Mouse (Mus musculus) CD8-positive naive resting alpha-beta T cell, adult 2 months (primary cell): ENCODE measurements around the gene Midn.

Experiments
- DNase-seq, 2 experiments: peaks; one replicate each; pipeline ENCODE4 v3.0.0; 2022; ENCODE audit warnings: low read depth in 2 of 2, low spot score in 2 of 2

Gene Midn

DNA sequence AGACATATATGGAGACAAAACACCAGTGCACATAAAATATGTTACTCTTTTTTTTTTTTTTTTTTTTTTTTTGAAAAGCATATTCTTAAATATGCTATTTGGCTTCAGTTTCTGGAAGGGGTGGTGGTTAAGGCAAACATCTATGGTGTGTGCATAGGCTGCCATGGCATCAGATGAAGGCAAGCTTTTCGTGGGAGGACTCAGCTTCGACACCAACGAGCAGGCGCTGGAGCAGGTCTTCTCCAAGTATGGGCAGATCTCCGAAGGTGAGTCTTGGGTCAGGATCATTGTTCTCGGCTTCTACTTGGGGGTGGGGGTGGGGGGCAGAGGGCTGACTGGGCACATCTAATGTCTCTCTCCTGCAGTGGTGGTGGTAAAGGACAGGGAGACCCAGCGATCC lies 21.6 kb downstream of the Midn start:
- DNase-seq, result no peak

DNA sequence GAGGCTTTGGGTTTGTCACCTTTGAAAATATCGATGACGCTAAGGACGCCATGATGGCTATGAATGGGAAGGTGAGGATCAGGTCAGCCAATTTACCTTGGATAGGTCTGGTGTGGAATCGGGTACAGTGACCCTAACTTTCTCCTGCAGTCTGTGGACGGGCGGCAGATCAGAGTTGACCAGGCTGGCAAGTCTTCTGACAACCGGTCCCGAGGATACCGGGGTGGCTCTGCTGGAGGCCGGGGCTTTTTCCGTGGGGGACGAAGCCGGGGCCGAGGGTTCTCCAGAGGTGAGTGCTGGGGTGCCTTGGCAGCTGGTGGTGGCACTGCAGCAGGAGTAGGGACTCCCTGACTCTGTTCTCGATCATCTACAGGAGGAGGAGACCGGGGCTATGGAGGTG lies 22.0 kb downstream of the Midn start:
- no peak for DNase-seq

GRCm38 (mm10) chr10:80170601-80171021 lies 22.5 kb downstream of the Midn start:
- DNase-seq, result no peak

- DNase-seq, result no peak
Observed at GRCm38 (mm10) chr10:80171252-80171651, 23.2 kb downstream of the Midn start.

GRCm38 (mm10) chr10:80171760-80172526 lies 23.9 kb downstream of the Midn start:
- DNase-seq, result no peak

- peak; percentile 87 to 91 for DNase-seq
Observed at GRCm38 (mm10) chr10:80172527-80173292, 24.6 kb downstream of the Midn start, which contains the start of gene 1600002K03Rik. 1600002K03Rik (plus strand) TSS chr10:80172944.

DNA sequence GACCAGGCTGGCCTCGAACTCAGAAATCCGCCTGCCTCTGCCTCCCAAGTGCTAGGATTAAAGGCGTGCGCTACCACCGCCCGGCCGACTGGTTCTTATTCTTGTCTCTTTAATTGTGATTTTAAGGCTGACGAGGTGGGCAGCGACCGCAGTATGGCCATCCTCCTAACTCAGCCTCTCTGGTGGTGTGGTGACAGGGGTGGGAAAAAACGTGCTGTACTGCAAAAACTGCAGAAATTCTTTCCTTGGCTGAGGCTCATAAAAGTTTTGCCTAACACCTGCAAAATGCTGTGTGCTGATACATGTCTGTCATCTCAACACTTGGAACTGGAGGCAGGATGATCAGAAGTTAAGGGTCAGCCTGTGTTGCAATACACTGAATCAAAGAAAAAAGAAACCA lies 25.3 kb downstream of the Midn start:
- no peak for DNase-seq

DNA sequence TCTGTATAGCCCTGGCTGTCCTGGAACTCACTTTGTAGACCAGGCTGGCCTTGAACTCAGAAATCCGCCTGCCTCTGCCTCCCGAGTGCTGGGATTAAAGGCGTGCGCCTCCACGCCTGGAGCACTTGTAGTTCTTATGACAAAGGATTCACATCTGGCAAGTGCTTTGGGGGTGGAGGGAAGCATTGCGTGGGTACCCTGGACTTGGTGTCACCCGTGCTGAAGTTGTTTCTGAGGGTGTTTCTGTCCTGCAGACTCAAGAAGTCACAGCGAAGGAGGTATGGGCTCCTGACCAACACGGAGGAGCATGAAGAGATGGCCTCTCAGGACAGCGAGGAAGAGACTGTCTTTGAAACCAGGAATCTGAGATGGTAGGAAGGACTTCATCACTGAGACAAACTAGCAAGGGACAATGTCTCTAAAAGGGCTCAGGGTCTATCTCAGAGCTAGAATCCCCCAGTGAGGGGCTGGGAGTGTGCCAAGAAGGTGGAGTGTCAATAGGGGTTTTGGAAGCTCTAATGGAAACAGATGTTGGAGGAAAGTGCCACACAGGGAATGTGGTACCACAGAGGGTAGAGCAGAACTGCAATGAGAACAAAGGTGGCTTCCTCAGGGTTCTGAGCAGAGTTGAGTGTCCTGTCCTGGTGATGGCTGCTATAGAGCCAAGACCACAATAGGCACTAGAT lies 26.0 kb downstream of the Midn start:
- DNase-seq, result no peak

DNA sequence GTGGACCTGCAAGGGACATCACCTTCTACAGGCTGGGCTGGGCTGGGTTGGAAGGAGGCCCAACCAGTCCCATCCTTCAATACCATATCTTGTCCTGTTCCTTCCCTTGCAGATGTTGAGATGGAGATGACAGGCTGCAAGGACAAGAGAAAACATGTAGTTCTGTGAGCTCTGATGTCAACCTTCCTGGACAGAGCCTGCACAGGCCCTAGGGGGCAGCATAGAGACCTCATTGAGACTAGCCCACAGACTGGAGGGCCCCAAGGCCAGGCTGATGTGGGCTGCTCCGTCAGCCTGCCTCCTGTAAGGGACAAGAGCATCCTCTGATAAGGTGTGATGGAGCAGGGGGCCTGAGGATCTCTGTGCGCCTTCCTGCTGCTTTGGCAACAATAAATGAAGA lies 26.6 kb downstream of the Midn start:
- no peak for DNase-seq

DNA sequence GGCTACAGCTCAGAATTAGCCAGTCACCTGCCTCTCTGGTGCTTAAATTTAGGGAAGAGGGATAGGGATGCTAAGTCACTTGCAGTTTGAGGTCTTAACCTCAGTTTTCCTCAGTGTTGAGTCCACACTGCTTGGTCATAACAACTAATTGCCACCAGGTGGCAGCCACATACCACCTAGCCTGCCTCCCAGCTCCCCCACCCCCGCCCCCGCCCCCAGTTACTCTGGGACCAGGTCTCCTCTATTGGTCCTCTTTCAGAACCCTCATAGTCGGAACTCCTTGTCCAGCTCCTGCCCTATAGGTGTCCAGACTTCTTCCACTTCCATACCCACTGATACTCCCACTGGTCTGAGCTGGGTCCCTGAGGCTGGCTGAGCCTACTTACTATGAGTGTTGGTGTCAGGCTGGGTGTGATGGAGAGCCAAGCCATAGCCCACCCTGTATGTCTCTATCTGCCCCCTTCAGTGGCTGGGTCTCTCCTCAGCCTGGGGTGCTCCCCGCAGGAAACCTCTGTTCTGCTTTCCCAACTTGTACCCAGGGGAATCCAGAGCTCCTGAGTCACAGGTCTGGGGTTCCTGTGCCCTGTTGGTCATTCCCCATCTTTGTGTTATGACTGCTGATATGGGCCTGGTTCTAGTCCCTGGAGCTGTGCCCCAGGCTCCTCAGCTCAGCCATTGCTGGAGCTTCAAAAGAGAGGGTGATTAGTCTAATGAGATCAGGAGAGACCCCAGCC lies 27.6 kb downstream of the Midn start:
- no peak for DNase-seq

DNA sequence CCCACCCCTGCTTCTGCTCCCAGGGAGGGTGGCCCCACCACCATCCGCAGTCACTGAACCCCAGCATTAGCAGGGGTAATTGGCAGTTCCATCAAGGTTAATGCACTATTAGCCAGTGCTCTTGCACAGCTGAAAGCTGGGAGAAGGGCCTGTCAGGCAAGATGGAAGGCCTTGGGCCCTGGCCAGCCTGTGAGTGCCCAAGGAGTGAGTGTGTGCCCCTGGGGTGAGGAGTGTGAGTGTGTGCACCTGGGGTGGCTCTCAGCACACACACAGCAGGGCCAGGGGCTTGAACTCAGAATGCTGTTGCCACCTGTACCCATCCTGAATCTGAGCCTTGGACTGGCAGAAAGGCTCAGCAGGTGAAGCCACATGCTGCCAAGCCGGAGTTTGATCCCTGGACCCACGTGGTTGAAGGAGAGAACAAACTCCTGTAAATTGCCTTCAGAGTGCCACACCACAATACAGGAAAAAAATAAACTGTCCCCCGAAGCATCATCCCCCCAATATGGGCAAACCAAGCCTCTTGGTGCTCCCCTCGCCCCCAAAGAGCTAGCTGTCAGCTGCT lies 28.3 kb downstream of the Midn start:
- no peak for DNase-seq

DNA sequence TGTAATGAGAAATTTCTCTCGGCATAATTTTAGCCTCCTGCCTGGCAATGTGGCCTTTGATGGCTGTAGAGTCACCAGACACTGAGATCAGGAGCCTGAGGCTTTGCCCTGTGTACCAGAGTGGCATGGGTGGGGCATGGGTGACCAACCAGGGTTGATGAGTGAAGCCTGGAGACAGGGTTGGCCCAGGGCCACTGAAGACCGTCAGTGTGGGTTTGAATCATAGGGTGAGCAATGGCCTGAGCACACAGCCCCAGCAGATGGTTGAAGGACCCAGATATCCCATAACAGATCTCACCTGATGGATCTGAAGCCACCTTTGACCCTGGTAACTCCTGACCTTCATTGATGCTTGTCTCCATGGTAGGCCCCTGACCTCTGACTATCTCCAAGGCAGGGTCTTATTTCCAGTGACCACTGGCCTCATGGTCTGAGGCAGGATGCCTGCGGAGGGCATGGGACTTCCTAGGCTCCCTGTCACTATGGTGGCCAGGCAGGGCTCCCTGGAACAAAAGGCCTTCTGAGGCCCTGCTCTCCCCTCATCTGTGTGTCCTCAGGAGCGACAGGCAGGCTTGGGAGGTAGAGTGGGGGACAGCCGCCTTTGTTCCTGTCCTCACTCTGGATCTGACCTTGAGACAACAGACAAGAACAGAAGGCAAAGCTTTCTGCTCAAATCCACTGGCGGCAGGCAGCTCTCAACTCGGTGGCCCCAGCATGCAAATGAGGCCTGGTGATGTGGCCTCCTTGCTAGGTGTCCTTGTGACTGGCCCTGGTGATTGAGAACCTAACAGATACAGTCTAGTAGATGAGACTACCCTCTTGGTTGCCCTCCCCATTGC lies 29.6 kb downstream of the Midn start:
- DNase-seq, result no peak

- no peak for DNase-seq
Observed at GRCm38 (mm10) chr10:80179068-80180051, 31.3 kb downstream of the Midn start, which contains the start of gene Efna2. Efna2 (plus strand) TSS chr10:80179482.

DNA sequence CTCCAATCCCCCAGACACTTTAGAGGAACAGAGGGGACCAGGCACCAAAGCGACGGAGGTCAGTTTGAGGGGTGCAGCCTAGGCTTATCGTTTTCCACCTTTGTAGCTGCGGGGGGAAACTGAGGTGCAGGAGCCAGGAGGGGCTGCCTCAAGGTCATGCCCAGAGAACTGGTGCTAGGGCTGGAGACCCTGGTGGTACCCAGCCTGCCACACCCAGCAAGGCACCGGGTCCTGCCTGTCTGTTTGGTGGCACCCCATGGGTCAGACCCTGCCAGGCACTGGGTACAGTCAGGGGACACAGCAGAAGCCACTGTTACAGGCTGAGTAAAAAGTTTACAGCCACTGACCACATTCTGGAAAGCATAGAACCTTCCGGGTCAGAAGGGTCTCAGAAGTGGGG lies 32.2 kb downstream of the Midn start:
- DNase-seq, result no peak

GRCm38 (mm10) chr10:80180823-80181222 lies 32.8 kb downstream of the Midn start:
- DNase-seq, result no peak

GRCm38 (mm10) chr10:80182547-80182946 lies 34.5 kb downstream of the Midn start:
- no peak for DNase-seq

GRCm38 (mm10) chr10:80186649-80187048 lies 38.6 kb downstream of the Midn start:
- DNase-seq, result no peak

DNA sequence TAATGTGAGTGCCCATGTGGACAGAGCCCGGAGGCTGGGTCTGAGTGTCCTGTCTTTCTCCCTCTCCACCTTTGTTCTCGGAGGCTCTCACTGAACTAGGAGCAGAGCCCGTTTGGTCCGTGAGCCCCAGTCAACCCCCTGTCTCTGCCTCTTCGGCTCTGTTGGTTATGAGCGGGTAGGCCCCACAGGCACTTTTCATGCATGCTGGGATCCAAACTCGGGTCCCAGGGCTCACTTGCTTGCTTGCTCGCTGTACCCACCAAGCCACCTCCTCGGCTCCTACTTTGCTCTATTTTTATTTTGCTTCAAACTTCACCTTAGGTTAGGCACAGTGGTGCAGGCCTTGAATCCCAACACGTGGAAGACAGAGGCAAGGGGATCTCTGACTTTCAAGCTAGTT lies 39.7 kb downstream of the Midn start:
- DNase-seq, result no peak
